Mouse (Mus musculus) embryonic fibroblast, embryonic 13.5 days (primary cell): ENCODE results near the gene Slc10a6. TPM values are rescaled to one million over a fixed set of nuclear protein-coding genes. Genes with fewer than 3 reads are reported as not detected.

Source experiments
- H3K27ac ChIP-seq: 2 replicates; pipeline ENCODE4 v1.5.1; 2012; ENCODE audit warnings: low read length, control low read depth, inconsistent platforms; ENCODE audit not compliant: insufficient read depth
- H3K4me1 ChIP-seq: 2 replicates; pipeline ENCODE4 v1.6.1; 2011; ENCODE audit warnings: low read length; ENCODE audit not compliant: control insufficient read depth, insufficient read depth
- H3K4me3 ChIP-seq: 2 replicates; pipeline ENCODE4 v1.5.1; 2011; ENCODE audit warnings: mild to moderate bottlenecking, control low read depth, low read length; ENCODE audit not compliant: insufficient read depth
- CTCF ChIP-seq: IDR thresholded peaks from 2 replicates; pipeline ENCODE4 v1.5.1; 2011; ENCODE audit warnings: mild to moderate bottlenecking, control low read depth, low read length, moderate library complexity, borderline replicate concordance; ENCODE audit not compliant: insufficient read depth
- POLR2A ChIP-seq: IDR thresholded peaks from 2 replicates; pipeline ENCODE4 v1.6.1; 2011; ENCODE audit warnings: low read depth, mild to moderate bottlenecking, control low read depth, low read length, moderate library complexity
- polyA plus RNA-seq: library from polyadenylated mRNA; stranded (reverse); fragments of >200 nt; gene quantifications from 2 replicates; pipeline ENCODE4 v1.2.4, GENCODE M21; 2011; ENCODE audit warnings: low read depth; ENCODE audit not compliant: missing spikeins, insufficient read length

Gene Slc10a6
- polyA plus RNA-seq, 1 experiment, result not detected

- Histone ChIP-seq H3K4me1 (no peaks in the 10 kb centered on the region), H3K27ac (no peak within 1 kb of the TSS), H3K4me3 (peak within 1 kb of the TSS; percentile 44)
- TF ChIP-seq POLR2A, result no peak
- TF ChIP-seq CTCF, result peak; percentile 75; the same call in 1 of the 2 replicates
Observed at GRCm38 (mm10) chr5:103655346-103656118, 26.3 kb upstream of the Slc10a6 start, which contains the start of gene 1700016H13Rik. Gene 1700016H13Rik (minus strand): TSS chr5:103656010.

GRCm38 (mm10) chr5:103654780-103655179 lies 25.6 kb upstream of the Slc10a6 start:
- Histone ChIP-seq H3K4me1 (no peaks in the 10 kb centered on the region), H3K4me3 (no peak overlapping the region), H3K27ac (no peak overlapping the region)
- TF ChIP-seq POLR2A, result no peak
- TF ChIP-seq CTCF, result no peak

GRCm38 (mm10) chr5:103654225-103654624 lies 25.0 kb upstream of the Slc10a6 start:
- TF ChIP-seq CTCF (0 out of 2 replicates have a peak, but pooled peaks have one; percentile 22), POLR2A (no peak)
- Histone ChIP-seq H3K27ac (no peak overlapping the region), H3K4me1 (no peaks in the 10 kb centered on the region), H3K4me3 (no peak overlapping the region)

- Histone ChIP-seq H3K4me3 (no peak overlapping the region), H3K4me1 (no peaks in the 10 kb centered on the region), H3K27ac (no peak overlapping the region)
- TF ChIP-seq CTCF (no peak), POLR2A (no peak)
Observed at GRCm38 (mm10) chr5:103647320-103647719, 18.1 kb upstream of the Slc10a6 start.

- no peaks in the 10 kb centered on the region for H3K4me1 ChIP-seq
- no peak for TF ChIP-seq POLR2A
- no peak overlapping the region for H3K4me3 ChIP-seq
- H3K27ac ChIP-seq, result no peak overlapping the region
Observed at GRCm38 (mm10) chr5:103644167-103644566, 15.0 kb upstream of the Slc10a6 start.

- no peak overlapping the region for H3K27ac ChIP-seq
- TF ChIP-seq POLR2A, result no peak
- TF ChIP-seq CTCF, result no peak
- H3K4me1 ChIP-seq, result no peaks in the 10 kb centered on the region
- H3K4me3 ChIP-seq, result no peak overlapping the region
Observed at GRCm38 (mm10) chr5:103637162-103637561, 8.0 kb upstream of the Slc10a6 start.

GRCm38 (mm10) chr5:103629854-103630580 lies 814 bp upstream of the Slc10a6 start:
- no peak overlapping the region for H3K4me3 ChIP-seq
- TF ChIP-seq POLR2A (no peak), CTCF (no peak)
- H3K4me1 ChIP-seq, result 0 out of 2 replicates have a peak, but pooled peaks cover 3% of the 10 kb centered on the region
- H3K27ac ChIP-seq, result no peak overlapping the region

- Histone ChIP-seq H3K4me3 (no peak overlapping the region), H3K4me1 (0 out of 2 replicates have a peak, but pooled peaks cover 3% of the 10 kb centered on the region), H3K27ac (no peak overlapping the region)
- TF ChIP-seq CTCF (no peak), POLR2A (no peak)
Observed at GRCm38 (mm10) chr5:103628499-103628898, 704 bp downstream of the Slc10a6 start.

GRCm38 (mm10) chr5:103624831-103625230 lies 4.4 kb downstream of the Slc10a6 start:
- Histone ChIP-seq H3K4me1 (peaks cover 8% of the 10 kb centered on the region), H3K4me3 (no peak overlapping the region), H3K27ac (no peak overlapping the region)
- no peak for TF ChIP-seq CTCF
- TF ChIP-seq POLR2A, result no peak

GRCm38 (mm10) chr5:103622321-103622720 lies 6.9 kb downstream of the Slc10a6 start:
- Histone ChIP-seq H3K4me3 (no peak overlapping the region), H3K4me1 (peaks cover 7% of the 10 kb centered on the region), H3K27ac (no peak overlapping the region)
- TF ChIP-seq POLR2A, result no peak
- TF ChIP-seq CTCF, result no peak
